Mouse (Mus musculus): ENCODE measurements at regions not wholly inside any gene's neighbourhood (a gene's known extent, or its start where the extent isn't known, plus 50 kb on each side); places are given as distances from the start of the nearest gene placed in this dataset.
"Not testable (repeated sequence)": the region's sequence is repeated elsewhere in the genome, so short reads cannot be mapped to it uniquely, and the experiment has no call there.

- DNase-seq (ENCODE audit: extremely low read depth, low read depth) = no peak
These were observed 309.0 kb downstream of the Phf3 start for GRCm38 (mm10) chr1:30564757-30565156.

- not testable (repeated sequence) for DNase-seq (ENCODE audit: extremely low read depth, low read depth)
These were observed 325.0 kb downstream of the Phf3 start for GRCm38 (mm10) chr1:30548761-30549160.

- DNase-seq (ENCODE audit: extremely low read depth, low read depth) = no peak
These were observed 333.5 kb downstream of the Phf3 start for GRCm38 (mm10) chr1:30540088-30540698.

- no peak for DNase-seq (ENCODE audit: extremely low read depth, low read depth)
These were observed 336.4 kb downstream of the Phf3 start for GRCm38 (mm10) chr1:30536989-30537975.

GRCm38 (mm10) chr1:30517348-30517747, 356.4 kb downstream of the Phf3 start:
- no peak for DNase-seq (ENCODE audit: extremely low read depth, low read depth)

GRCm38 (mm10) chr1:30515846-30516245, 357.9 kb downstream of the Phf3 start:
- no peak for DNase-seq (ENCODE audit: extremely low read depth, low read depth)

- DNase-seq (ENCODE audit: extremely low read depth, low read depth) = no peak
These were observed 370.5 kb downstream of the Phf3 start for GRCm38 (mm10) chr1:30503224-30503623.

- DNase-seq (ENCODE audit: extremely low read depth, low read depth) = no peak
These were observed 413.3 kb downstream of the Phf3 start for GRCm38 (mm10) chr1:30460295-30460958.

GRCm38 (mm10) chr1:30437964-30438363, 435.8 kb downstream of the Phf3 start:
- no peak for DNase-seq (ENCODE audit: extremely low read depth, low read depth)

GRCm38 (mm10) chr1:30416582-30416981, 457.1 kb downstream of the Phf3 start:
- no peak for DNase-seq (ENCODE audit: extremely low read depth, low read depth)

- no peak for DNase-seq (ENCODE audit: extremely low read depth, low read depth)
These were observed 458.8 kb downstream of the Phf3 start for GRCm38 (mm10) chr1:30414881-30415439.
